Mouse (Mus musculus) spleen, adult 2 months (tissue): Measurements from ENCODE around the gene Nme7. TPM values are rescaled to one million over a fixed set of nuclear protein-coding genes. Genes with fewer than 3 reads are reported as not detected.

Source experiments
- DNase-seq, 2 experiments: peaks; one replicate each; pipeline versions ENCODE4 v3.0.0 to v3.0.0-alpha.2; 2012 to 2021; ENCODE audit warnings: low spot score in 2 of 2, low read depth in 1 of 2
- H3K27ac ChIP-seq: fragments of 200-500 bp; 2 replicates; pipeline ENCODE4 v1.5.1; 2012; ENCODE audit warnings: low read length, inconsistent platforms; ENCODE audit not compliant: insufficient read depth
- H3K27me3 ChIP-seq: fragments of 200-500 bp; 2 replicates; pipeline ENCODE4 v1.6.1; 2012; ENCODE audit warnings: mild to moderate bottlenecking, moderate library complexity, low read length, inconsistent platforms; ENCODE audit not compliant: control insufficient read depth, insufficient read depth
- H3K36me3 ChIP-seq: fragments of 200-500 bp; 2 replicates; pipeline ENCODE4 v1.6.1; 2012; ENCODE audit warnings: mild to moderate bottlenecking, low read length, inconsistent platforms; ENCODE audit not compliant: control insufficient read depth, insufficient read depth
- H3K4me1 ChIP-seq: fragments of 200-500 bp; 2 replicates; pipeline ENCODE4 v1.6.1; 2011; ENCODE audit warnings: inconsistent platforms; ENCODE audit not compliant: control insufficient read depth, insufficient read depth, insufficient read length
- H3K4me3 ChIP-seq: fragments of 200-500 bp; 2 replicates; pipeline ENCODE4 v1.5.1; 2011; ENCODE audit warnings: mild to moderate bottlenecking, inconsistent platforms; ENCODE audit not compliant: insufficient read depth, insufficient read length; ENCODE audit errors: extremely low read depth
- CTCF ChIP-seq: fragments of 200-500 bp; IDR thresholded peaks from 2 replicates; pipeline ENCODE4 v1.5.1; 2011; ENCODE audit warnings: mild to moderate bottlenecking, inconsistent platforms; ENCODE audit not compliant: insufficient read depth, insufficient read length, insufficient replicate concordance; ENCODE audit errors: extremely low read depth
- POLR2A ChIP-seq: fragments of 200-500 bp; IDR thresholded peaks from 2 replicates; pipeline ENCODE4 v1.6.1; 2011; ENCODE audit warnings: low read depth, low read length, inconsistent platforms
- WGBS: fragments of 180-500 bp; shearing (Covaris S2); methylation state at CpG from one replicate; pipeline ENCODE4 v1.1.7; 2018; 5-methylcytosine and 5-hydroxymethylcytosine counted together
- polyA plus RNA-seq: library from polyadenylated mRNA; depleted of rRNA; stranded (reverse); fragments of >200 nt; gene quantifications from 2 replicates; pipeline ENCODE4 v1.2.3, GENCODE M21; 2012

Nme7 gene
- polyA plus RNA-seq, 1 experiment: 3.8 TPM

GRCm38 (mm10) chr1:164318474-164318873, 14.6 kb downstream of the Nme7 start:
- no peak for DNase-seq
- no peak for TF ChIP-seq CTCF
- TF ChIP-seq POLR2A: no peak
- Histone ChIP-seq H3K27me3 (no peaks in the 10 kb centered on the region), H3K27ac (no peak overlapping the region), H3K4me3 (no peak overlapping the region), H3K4me1 (no peaks in the 10 kb centered on the region), H3K36me3 (no peaks in the 10 kb centered on the region)
- 92% methylated on average over 5 of the region's 5 CpGs for WGBS

- DNase-seq: no peak
- WGBS: 86% methylated on average over 14 of the region's 14 CpGs
- Histone ChIP-seq H3K4me1 (no peaks in the 10 kb centered on the region), H3K27me3 (no peaks in the 10 kb centered on the region), H3K4me3 (no peak overlapping the region), H3K36me3 (no peaks in the 10 kb centered on the region), H3K27ac (no peak overlapping the region)
- TF ChIP-seq POLR2A (no peak), CTCF (no peak)
These were observed 15.7 kb downstream of the Nme7 start for GRCm38 (mm10) chr1:164319542-164320140.

- Histone ChIP-seq H3K27me3 (no peaks in the 10 kb centered on the region), H3K27ac (no peak overlapping the region), H3K36me3 (no peaks in the 10 kb centered on the region), H3K4me3 (no peak overlapping the region), H3K4me1 (no peaks in the 10 kb centered on the region)
- 91% methylated on average over 5 of the region's 5 CpGs for WGBS
- TF ChIP-seq CTCF (no peak), POLR2A (no peak)
- DNase-seq: no peak
These were observed 16.8 kb downstream of the Nme7 start for GRCm38 (mm10) chr1:164320731-164321130.

- no peak overlapping the region for H3K27ac ChIP-seq
- no peaks in the 10 kb centered on the region for H3K27me3 ChIP-seq
- WGBS: 90% methylated on average over 10 of the region's 10 CpGs
- H3K36me3 ChIP-seq: no peaks in the 10 kb centered on the region
- DNase-seq: no peak
- TF ChIP-seq POLR2A: no peak
- no peak for TF ChIP-seq CTCF
- no peak overlapping the region for H3K4me3 ChIP-seq
- H3K4me1 ChIP-seq: no peaks in the 10 kb centered on the region
These were observed 17.5 kb downstream of the Nme7 start for GRCm38 (mm10) chr1:164321408-164321807.

- DNase-seq: no peak
- Histone ChIP-seq H3K4me3 (no peak overlapping the region), H3K4me1 (no peaks in the 10 kb centered on the region), H3K27me3 (no peaks in the 10 kb centered on the region), H3K27ac (no peak overlapping the region), H3K36me3 (no peaks in the 10 kb centered on the region)
- TF ChIP-seq CTCF (no peak), POLR2A (no peak)
- WGBS: 87% methylated on average over 8 of the region's 8 CpGs
These were observed 19.2 kb downstream of the Nme7 start for GRCm38 (mm10) chr1:164322987-164323650.

GRCm38 (mm10) chr1:164324221-164324620, 20.3 kb downstream of the Nme7 start:
- DNase-seq: no peak
- Histone ChIP-seq H3K36me3 (no peaks in the 10 kb centered on the region), H3K4me3 (no peak overlapping the region), H3K27me3 (no peaks in the 10 kb centered on the region), H3K27ac (no peak overlapping the region), H3K4me1 (no peaks in the 10 kb centered on the region)
- TF ChIP-seq POLR2A (no peak), CTCF (no peak)
- 94% methylated on average over 4 of the region's 4 CpGs for WGBS

- Histone ChIP-seq H3K4me1 (no peaks in the 10 kb centered on the region), H3K4me3 (no peak overlapping the region), H3K27ac (no peak overlapping the region), H3K36me3 (no peaks in the 10 kb centered on the region), H3K27me3 (no peaks in the 10 kb centered on the region)
- WGBS: 88% methylated on average over 2 of the region's 2 CpGs
- no peak for TF ChIP-seq CTCF
- TF ChIP-seq POLR2A: no peak
- no peak for DNase-seq
These were observed 21.0 kb downstream of the Nme7 start for GRCm38 (mm10) chr1:164324878-164325277.
